Mouse (Mus musculus) left cerebral cortex, postnatal 14 days (tissue): Measurements from ENCODE around the gene Mroh2a. TPM values are rescaled to one million over a fixed set of nuclear protein-coding genes. Genes with fewer than 3 reads are reported as not detected.

Experiments
- DNase-seq, 2 experiments: peaks; one replicate each; pipeline ENCODE4 v3.0.0; 2021 to 2022; ENCODE audit warnings: low spot score in 2 of 2, mixed read lengths in 1 of 2
- intact Hi-C: fragments of 180-260 bp; cut with DNase I; formaldehyde crosslinking; loops from one replicate; pipeline ENCODE4 v1.15.1; 2025
- total RNA-seq, 2 experiments: library from RNA; stranded (reverse); gene quantifications; 2 replicates each; pipeline ENCODE4 v1.2.3; 2021

Mroh2a gene
- total RNA-seq, 2 experiments from 2014 or later = 0.04 to 0.06 TPM

GRCm38 (mm10) chr1:88300301-88301050 is 73.7 kb downstream of the Mroh2a start:
- DNase-seq = no peak
- intact Hi-C loops = no loop called here

DNA sequence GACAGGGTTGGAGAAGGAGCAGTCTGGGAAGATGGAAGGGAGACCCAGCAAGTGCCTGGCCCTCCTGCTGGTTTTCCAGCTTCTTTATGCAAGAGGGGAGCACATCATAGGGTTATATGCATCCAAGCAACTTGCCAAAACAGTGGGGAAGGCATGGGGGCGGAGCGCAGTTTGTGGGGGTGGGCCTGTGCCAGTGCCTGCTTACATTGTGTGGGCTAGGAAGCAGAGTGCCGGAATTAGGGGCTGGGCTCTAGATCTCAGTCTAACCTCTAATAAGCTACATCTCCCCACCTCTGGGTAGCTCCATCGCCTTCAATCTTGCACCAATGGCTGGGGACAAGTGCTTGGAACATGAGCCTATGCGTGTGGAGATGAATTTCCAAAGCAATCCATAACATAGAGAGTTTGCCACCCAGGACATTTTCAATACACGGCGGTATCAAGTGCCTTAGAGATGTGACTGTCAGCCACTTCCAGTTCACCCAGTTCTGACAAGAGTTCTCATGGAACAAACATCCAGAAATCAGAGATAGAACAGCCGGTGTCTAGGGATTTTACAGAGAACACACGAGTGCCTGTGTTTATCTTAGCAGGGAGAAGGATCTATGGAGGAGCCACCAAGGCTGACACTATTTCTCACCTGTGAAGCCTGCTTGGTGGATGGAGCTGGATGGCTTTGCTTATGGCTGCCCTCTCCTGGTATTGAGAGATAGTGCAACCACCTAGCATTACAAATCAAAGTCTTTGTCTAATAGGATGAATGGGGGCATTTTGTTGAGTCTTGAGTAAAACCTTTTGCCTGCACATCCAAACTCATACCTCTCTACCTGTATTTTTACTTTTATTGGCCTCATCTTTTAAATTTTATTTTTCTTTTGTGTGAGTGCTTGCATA is 74.6 kb downstream of the Mroh2a start:
- intact Hi-C loops = no loop called here
- no peak for DNase-seq

DNA sequence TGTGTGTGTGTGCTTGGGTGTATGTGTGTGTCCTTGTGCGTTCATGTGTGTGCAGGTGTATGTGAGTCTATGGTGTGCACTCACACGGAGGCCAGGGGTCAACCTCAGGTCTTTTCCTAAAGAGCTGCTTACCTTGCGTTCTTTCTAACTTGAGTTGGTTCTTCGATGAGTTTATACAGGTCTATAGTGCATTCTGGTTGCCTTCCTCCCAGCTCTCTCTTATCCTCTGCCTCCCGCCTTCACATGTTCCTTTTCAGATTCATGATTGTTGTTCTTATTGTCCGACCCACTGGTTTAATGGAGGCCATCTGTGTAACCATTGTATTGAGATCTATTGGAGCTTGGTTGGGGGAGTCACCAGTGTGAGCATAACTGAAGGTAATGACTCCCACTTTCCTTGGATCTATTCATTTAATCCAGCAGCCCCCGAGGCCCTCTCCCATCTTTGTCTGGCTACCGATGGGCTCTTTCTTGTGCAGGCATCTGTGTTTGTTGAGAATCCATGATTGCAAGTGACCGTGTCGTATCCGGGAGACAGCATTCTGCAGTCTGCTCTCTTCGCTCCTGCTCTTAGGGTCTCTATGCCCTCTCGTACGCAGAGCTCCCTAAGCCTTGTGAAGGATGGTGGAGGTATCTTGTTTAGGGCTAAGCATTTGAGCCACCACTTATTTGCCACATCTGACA is 75.4 kb downstream of the Mroh2a start:
- intact Hi-C loops = no loop called here
- no peak for DNase-seq

- no peak for DNase-seq
- intact Hi-C loops = no loop called here
Measured at GRCm38 (mm10) chr1:88303762-88304161, 77.0 kb downstream of the Mroh2a start.

GRCm38 (mm10) chr1:88304261-88304985 is 77.6 kb downstream of the Mroh2a start:
- no peak for DNase-seq
- intact Hi-C loops = no loop called here

GRCm38 (mm10) chr1:88305018-88305795 is 78.4 kb downstream of the Mroh2a start:
- intact Hi-C loops = no loop called here
- DNase-seq = no peak

DNA sequence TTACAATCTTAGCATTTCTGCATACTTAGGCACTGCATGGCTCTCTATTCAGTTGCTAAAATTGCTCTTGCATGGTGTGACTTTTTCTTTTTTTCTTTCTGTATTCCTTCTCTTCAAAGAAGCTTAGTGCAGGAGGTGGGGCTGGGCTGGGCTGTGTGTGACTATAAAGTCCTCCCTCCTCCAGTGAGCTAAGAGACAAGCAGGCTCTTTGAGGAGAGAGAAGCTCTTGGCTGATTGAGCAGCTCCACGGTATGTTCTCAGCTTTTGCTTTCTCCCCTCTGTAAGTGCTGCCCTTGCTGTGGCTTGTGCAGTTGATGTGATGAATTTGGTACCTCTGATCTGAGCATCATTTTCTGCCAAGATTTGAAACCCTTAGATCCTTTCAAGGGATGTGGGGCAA is 79.8 kb downstream of the Mroh2a start:
- intact Hi-C loops = no loop called here
- no peak for DNase-seq

GRCm38 (mm10) chr1:88307180-88307579 is 80.4 kb downstream of the Mroh2a start:
- no peak for DNase-seq

GRCm38 (mm10) chr1:88309020-88309419 is 82.2 kb downstream of the Mroh2a start:
- intact Hi-C loops = no loop called here
- DNase-seq = no peak

More at GRCm38 (mm10) chr1:88307180-88307579, 80.4 kb downstream of the Mroh2a start:
- intact Hi-C loops = no loop called here

- DNase-seq = no peak
- intact Hi-C loops = no loop called here
Measured at GRCm38 (mm10) chr1:88309905-88310304, 83.1 kb downstream of the Mroh2a start.

DNA sequence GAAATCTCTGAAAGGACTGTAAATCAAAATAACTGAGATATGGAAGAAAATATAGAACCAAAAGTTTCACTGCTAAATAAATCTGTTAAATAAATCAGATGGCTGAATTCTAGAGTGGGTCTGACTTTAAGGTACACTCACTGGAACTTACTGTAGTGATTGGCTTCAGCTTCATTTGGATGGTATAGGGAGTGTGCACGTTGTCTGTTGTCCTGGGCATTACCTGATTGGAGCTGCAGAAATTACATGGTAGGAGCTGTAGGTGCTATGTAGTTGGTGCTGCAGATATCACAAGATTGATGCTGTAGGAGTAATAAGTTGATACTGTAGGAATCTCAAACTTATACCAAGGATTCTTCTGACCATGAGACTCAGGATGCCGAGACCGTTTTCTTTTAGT is 83.6 kb downstream of the Mroh2a start:
- no peak for DNase-seq
- intact Hi-C loops = no loop called here

Other genes starting within 250 kb of the Mroh2a start
- gene Usp40, start 218.4 kb upstream of the Mroh2a start, total RNA-seq = 10 to 100 TPM; 18.5 to 23.5 TPM
- gene Ugt1a10, start 171.6 kb upstream of the Mroh2a start, total RNA-seq = not detected
- gene Ugt1a9, start 156.2 kb upstream of the Mroh2a start, total RNA-seq = not detected
- gene Ugt1a8, start 139.2 kb upstream of the Mroh2a start, total RNA-seq = not detected
- under 1 TPM; 0.44 to 0.49 TPM for gene Ugt1a7c, start 131.9 kb upstream of the Mroh2a start, total RNA-seq
- gene Ugt1a6b, start 123.7 kb upstream of the Mroh2a start, total RNA-seq = under 1 TPM; 0.20 to 0.23 TPM
- gene Ugt1a6a, start 92.2 kb upstream of the Mroh2a start, total RNA-seq = under 1 TPM in 1 of 2 experiments, not detected in 1; 0.40 TPM
- gene Ugt1a5, start 61.0 kb upstream of the Mroh2a start, total RNA-seq = under 1 TPM in 1 of 2 experiments, not detected in 1; 0.15 TPM
- not detected for gene Ugt1a2, start 26.4 kb upstream of the Mroh2a start, total RNA-seq
- gene Dnajb3, start 21.2 kb upstream of the Mroh2a start, total RNA-seq = 1 to 10 TPM; 2.7 to 3.7 TPM
- under 1 TPM in 1 of 2 experiments, not detected in 1; 0.15 TPM for gene Ugt1a1, start 15.0 kb upstream of the Mroh2a start, total RNA-seq
- 10 to 100 TPM; 36.8 to 38.3 TPM for gene Hjurp, start 50.6 kb downstream of the Mroh2a start, total RNA-seq
- gene Trpm8, start 50.7 kb downstream of the Mroh2a start, total RNA-seq = under 1 TPM; 0.61 to 0.68 TPM
- not detected for gene Spp2, start 180.0 kb downstream of the Mroh2a start, total RNA-seq